Mouse (Mus musculus): ENCODE measurements around the gene Avpi1. TPM values are rescaled to one million over a fixed set of nuclear protein-coding genes. Genes with fewer than 3 reads are reported as not detected.

Gene Avpi1
- total and polyA plus RNA-seq, 2 experiments from 2014 or later: 16.4 to 23.7 TPM

DNA sequence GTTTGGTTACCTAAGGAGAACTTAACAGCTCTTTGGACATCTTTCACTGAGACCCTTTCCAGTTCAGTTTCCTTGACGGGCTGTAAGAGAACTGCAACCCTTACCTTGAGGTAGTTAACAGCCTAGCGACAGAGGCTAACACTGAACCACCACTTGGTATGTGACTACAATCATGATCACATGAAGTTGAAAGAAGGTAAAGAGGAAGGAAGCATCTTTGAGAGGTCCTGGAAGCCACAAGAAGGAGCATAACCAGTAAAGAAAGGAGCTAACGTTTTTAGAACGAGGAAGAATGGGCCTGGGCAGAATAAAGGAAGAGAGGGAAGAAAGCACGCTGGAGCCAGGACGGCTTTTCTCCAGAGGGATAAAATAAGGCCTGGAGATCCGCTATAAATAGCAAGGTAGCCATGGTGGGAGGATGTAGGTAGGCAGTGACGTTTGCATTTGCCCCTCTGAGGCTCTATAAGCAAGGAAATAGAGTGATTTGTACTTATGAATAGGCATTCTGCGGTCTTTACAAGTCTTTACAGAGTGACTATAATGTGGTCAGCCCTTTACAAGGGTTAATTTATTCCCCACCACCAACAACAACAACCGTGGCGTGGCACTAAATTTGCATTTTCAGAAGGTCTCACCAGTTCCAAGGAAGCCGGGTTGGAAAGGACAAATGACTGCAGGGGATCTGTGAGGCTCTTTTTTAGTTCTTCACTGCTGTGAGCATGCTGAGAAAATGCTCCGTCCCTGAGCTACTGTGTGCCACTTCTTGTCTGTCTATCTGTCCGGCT, 842 bp upstream of the Avpi1 start:
- no peaks in the 10 kb centered on the region for H3K36me3 ChIP-seq (ENCODE audit: insufficient read depth, low read length)
- DNase-seq (ENCODE audit: low spot score) (no peak), ATAC-seq (peak; percentile 15; the same call in 1 of the 2 replicates)
- peak overlapping the region; percentile 100 for H3K4me2 ChIP-seq (ENCODE audit: low read depth, low read length)
- no peaks in the 10 kb centered on the region for H3K9me3 ChIP-seq (ENCODE audit: low read length)
- no peak for TF ChIP-seq CTCF (IDR thresholded peaks at IDR 0.05; ENCODE audit: low read depth)
- H3K4me3 ChIP-seq (ENCODE audit: low read length): peak overlapping the region; percentile 57
- H3K27ac ChIP-seq: peak overlapping the region; percentile 27; the same call in 1 of the 2 replicates
- WGBS: 10% methylated on average over 14 of the region's 14 CpGs
- H3K9ac ChIP-seq (replicated peaks; ENCODE audit: low read length): no peak overlapping the region
- H3K27me3 ChIP-seq (ENCODE audit: insufficient read depth, low read length): no peaks in the 10 kb centered on the region
- peaks cover 19% of the 10 kb centered on the region for H3K4me1 ChIP-seq (ENCODE audit: insufficient read depth, low read length)

DNA sequence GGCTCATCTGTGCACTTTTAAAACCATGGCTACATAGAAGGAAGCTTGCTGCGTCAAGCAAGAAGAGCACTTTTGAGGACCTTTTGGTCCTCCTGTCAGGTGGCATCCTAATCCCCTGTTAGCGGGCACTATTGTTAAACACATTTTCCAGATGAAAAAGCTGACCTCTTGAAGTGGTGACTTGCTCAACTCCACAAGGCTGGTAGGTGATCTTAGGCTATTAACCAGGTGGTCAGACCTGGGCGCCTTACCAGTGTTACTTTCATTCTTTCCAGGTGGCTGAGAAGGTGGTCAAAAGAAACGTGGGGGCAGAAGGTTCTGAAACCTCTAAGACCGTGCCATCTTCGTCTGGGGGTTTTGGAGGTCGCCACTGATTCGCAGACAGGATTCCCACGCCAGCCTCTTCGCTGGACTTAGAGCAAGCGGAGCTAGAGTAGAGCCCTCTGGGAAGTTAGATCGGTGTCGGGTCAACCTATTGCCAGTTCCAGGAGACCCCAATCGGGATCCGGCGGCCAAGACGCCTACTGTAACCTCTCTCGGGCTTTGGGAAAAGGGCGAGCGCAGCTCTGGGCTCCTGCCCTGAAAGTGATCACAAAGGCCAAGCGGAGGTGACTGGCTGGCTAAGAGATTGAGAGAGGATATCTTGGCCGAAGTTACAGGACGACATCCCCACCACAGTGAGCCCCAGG, 663 bp downstream of the Avpi1 start:
- Histone ChIP-seq H3K27ac (peak overlapping the region; percentile 28; the same call in 1 of the 2 replicates), H3K4me3 (ENCODE audit: low read length) (peak overlapping the region; percentile 57), H3K9me3 (ENCODE audit: low read length) (no peaks in the 10 kb centered on the region), H3K27me3 (ENCODE audit: insufficient read depth, low read length) (no peaks in the 10 kb centered on the region), H3K36me3 (ENCODE audit: insufficient read depth, low read length) (0 out of 2 replicates have a peak, but pooled peaks cover 3% of the 10 kb centered on the region), H3K4me1 (ENCODE audit: insufficient read depth, low read length) (peaks cover 19% of the 10 kb centered on the region), H3K9ac (replicated peaks; ENCODE audit: low read length) (peak overlapping the region; percentile 64), H3K4me2 (ENCODE audit: low read depth, low read length) (peak overlapping the region; percentile 100)
- DNase-seq (ENCODE audit: low spot score) (no peak), ATAC-seq (no peak)
- no peak for TF ChIP-seq CTCF (IDR thresholded peaks at IDR 0.05; ENCODE audit: low read depth)
- WGBS: 7% methylated on average over 23 of the region's 23 CpGs

DNA sequence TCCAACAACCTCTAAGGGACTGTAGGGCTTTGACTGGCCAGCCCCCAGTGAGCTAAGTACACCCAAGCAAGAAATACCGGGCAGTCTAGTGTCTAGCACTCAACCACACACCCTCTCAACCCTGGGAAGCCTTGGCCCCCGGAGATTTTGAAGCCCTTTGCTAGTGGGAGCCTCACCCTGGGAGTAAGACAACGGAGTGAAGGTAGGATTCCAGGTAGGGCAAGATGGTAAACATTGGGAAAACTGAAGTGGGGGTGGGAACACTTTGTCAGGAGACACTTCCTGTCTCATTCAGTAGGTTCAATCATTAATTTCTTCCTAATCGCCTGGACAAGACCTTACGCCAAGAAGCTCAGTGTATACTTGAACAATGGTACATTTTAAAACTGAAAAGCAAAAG, 1.8 kb downstream of the Avpi1 start:
- ATAC-seq (no peak), DNase-seq (ENCODE audit: low spot score) (no peak)
- H3K4me3 ChIP-seq (ENCODE audit: low read length): no peak overlapping the region
- no peak overlapping the region for H3K4me2 ChIP-seq (ENCODE audit: low read depth, low read length)
- peaks cover 19% of the 10 kb centered on the region for H3K4me1 ChIP-seq (ENCODE audit: insufficient read depth, low read length)
- H3K27ac ChIP-seq: no peak overlapping the region
- H3K9ac ChIP-seq (replicated peaks; ENCODE audit: low read length): no peak overlapping the region
- TF ChIP-seq CTCF (IDR thresholded peaks at IDR 0.05; ENCODE audit: low read depth): no peak
- WGBS: 93% methylated on average over 5 of the region's 5 CpGs
- H3K27me3 ChIP-seq (ENCODE audit: insufficient read depth, low read length): no peaks in the 10 kb centered on the region
- H3K36me3 ChIP-seq (ENCODE audit: insufficient read depth, low read length): 0 out of 2 replicates have a peak, but pooled peaks cover 5% of the 10 kb centered on the region
- H3K9me3 ChIP-seq (ENCODE audit: low read length): no peaks in the 10 kb centered on the region

DNA sequence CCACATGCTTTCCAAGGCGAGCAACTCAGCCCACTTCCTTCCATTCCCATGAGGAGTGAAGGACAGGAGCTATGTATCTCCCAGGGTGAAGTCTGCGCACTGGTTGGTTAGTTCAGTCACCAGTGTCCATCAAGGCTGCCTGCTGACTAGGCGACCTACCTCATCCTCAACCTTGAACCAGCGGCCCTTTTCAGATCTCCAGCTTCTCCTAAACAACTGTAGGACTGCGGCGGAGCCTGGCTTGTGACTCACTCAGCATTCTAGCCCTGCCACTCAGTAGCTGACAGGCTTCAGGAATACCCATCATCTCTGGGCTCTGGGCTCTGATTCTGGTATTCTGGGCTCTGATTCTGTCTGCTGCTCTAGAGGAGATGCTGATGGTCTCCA, 2.6 kb downstream of the Avpi1 start:
- Histone ChIP-seq H3K9me3 (ENCODE audit: low read length) (no peaks in the 10 kb centered on the region), H3K27me3 (ENCODE audit: insufficient read depth, low read length) (no peaks in the 10 kb centered on the region), H3K36me3 (ENCODE audit: insufficient read depth, low read length) (peaks cover 13% of the 10 kb centered on the region; the same call in 1 of the 2 replicates), H3K4me1 (ENCODE audit: insufficient read depth, low read length) (peaks cover 19% of the 10 kb centered on the region), H3K4me2 (ENCODE audit: low read depth, low read length) (no peak overlapping the region), H3K9ac (replicated peaks; ENCODE audit: low read length) (no peak overlapping the region), H3K27ac (no peak overlapping the region), H3K4me3 (ENCODE audit: low read length) (no peak overlapping the region)
- DNase-seq (ENCODE audit: low spot score) (no peak), ATAC-seq (no peak)
- WGBS: 87% methylated on average over 6 of the region's 6 CpGs
- TF ChIP-seq CTCF (IDR thresholded peaks at IDR 0.05; ENCODE audit: low read depth): no peak

DNA sequence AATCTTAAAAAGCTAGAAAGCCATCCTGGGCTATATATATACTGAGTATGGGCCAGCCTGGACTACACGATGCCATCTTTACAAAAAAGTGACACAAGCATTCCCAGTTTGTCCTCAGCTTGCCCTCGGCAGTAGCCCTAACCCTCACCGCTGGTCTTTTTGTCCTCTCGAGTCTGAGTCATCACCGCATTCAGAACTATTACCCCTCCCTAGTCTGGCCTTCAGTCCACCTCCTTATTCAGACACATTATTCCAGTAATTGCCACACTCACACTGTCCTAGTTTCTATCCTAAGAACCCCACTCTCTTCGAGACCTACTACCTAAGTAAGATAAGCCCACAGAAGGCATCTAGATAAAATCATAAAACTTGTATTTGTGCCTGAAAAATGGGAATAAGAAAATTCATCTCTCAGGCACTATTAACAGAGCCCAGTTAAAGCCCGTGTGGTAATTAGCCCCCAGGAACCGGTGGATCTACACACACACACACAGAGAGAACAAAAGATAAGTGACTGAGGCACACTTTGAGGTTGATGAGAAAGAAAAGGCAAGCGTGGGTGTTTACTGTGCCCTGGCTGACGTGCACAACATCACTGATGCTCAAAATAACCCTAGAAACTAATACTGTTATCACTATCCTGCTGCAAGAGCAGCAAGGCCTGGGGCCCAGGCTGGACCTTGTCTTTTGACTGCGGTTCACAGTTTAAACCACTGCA, 3.2 kb downstream of the Avpi1 start:
- H3K4me1 ChIP-seq (ENCODE audit: insufficient read depth, low read length): peaks cover 19% of the 10 kb centered on the region
- no peak for TF ChIP-seq CTCF (IDR thresholded peaks at IDR 0.05; ENCODE audit: low read depth)
- no peak overlapping the region for H3K27ac ChIP-seq
- no peak overlapping the region for H3K9ac ChIP-seq (replicated peaks; ENCODE audit: low read length)
- ATAC-seq: no peak
- 75% methylated on average over 11 of the region's 11 CpGs for WGBS
- no peaks in the 10 kb centered on the region for H3K27me3 ChIP-seq (ENCODE audit: insufficient read depth, low read length)
- H3K4me3 ChIP-seq (ENCODE audit: low read length): no peak overlapping the region
- H3K4me2 ChIP-seq (ENCODE audit: low read depth, low read length): no peak overlapping the region
- H3K9me3 ChIP-seq (ENCODE audit: low read length): no peaks in the 10 kb centered on the region
- peaks cover 18% of the 10 kb centered on the region; the same call in 1 of the 2 replicates for H3K36me3 ChIP-seq (ENCODE audit: insufficient read depth, low read length)
- no peak for DNase-seq (ENCODE audit: low spot score)

DNA sequence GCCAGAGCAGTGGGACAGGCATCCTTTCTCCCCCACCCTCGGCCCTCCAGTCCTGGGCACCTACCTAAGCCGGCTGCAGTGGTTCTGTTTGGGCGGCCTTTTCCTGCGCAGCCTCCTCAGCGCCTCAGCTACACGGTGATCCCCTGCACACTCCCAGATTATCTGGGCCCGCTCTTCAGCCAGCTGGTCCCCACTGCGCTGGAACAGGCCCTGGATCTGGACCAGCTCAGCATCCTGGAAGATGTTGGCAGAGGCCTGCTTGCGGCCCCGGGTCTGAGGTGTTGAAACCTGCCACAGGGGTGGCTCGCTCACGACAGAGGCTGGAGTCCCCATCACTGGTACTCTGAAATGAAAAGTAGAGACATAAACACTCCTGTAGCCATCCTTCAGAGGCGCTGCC, 4.2 kb downstream of the Avpi1 start:
- TF ChIP-seq CTCF (IDR thresholded peaks at IDR 0.05; ENCODE audit: low read depth): no peak
- ATAC-seq: no peak

More for the DNA sequence above, 4.2 kb downstream of the Avpi1 start:
- Histone ChIP-seq H3K4me2 (ENCODE audit: low read depth, low read length) (no peak overlapping the region), H3K27me3 (ENCODE audit: insufficient read depth, low read length) (no peaks in the 10 kb centered on the region), H3K36me3 (ENCODE audit: insufficient read depth, low read length) (peaks cover 18% of the 10 kb centered on the region), H3K4me3 (ENCODE audit: low read length) (no peak overlapping the region), H3K27ac (no peak overlapping the region), H3K9ac (replicated peaks; ENCODE audit: low read length) (no peak overlapping the region), H3K4me1 (ENCODE audit: insufficient read depth, low read length) (peaks cover 14% of the 10 kb centered on the region), H3K9me3 (ENCODE audit: low read length) (no peaks in the 10 kb centered on the region)
- WGBS: 73% methylated on average over 13 of the region's 13 CpGs
- peak; percentile 25 for DNase-seq (ENCODE audit: low spot score)
